Mouse (Mus musculus) macrophage (primary cell): Measurements from ENCODE around the gene Rgl1. TPM values are rescaled to one million over a fixed set of nuclear protein-coding genes. Genes with fewer than 3 reads are reported as not detected.
"Not testable (repeated sequence)": the region's sequence is repeated elsewhere in the genome, so short reads cannot be mapped to it uniquely, and the experiment has no call there.

Experiments used
- H3K27ac ChIP-seq: fragments of 350-480 bp; formaldehyde crosslinking; 2 replicates; pipeline ENCODE4 v1.9.0; 2021
- H3K36me3 ChIP-seq: fragments of 350-480 bp; formaldehyde crosslinking; 2 replicates; pipeline ENCODE4 v1.9.0; 2021; ENCODE audit errors: inconsistent target
- H3K4me3 ChIP-seq: fragments of 350-480 bp; formaldehyde crosslinking; 2 replicates; pipeline ENCODE4 v1.9.0; 2021; ENCODE audit errors: inconsistent target
- H3K79me2 ChIP-seq: fragments of 350-480 bp; formaldehyde crosslinking; 2 replicates; pipeline ENCODE4 v1.9.0; 2021; ENCODE audit errors: inconsistent target
- WGBS: methylation state at CpG from one replicate; pipeline ENCODE4 v1.1.7; 2026; ENCODE audit warnings: inconsistent platforms; ENCODE audit not compliant: missing documents; 5-methylcytosine and 5-hydroxymethylcytosine counted together
- polyA plus RNA-seq: library from polyadenylated mRNA; stranded (reverse); fragments of 250-400 nt; gene quantifications from 3 replicates; pipeline ENCODE4 v1.2.4, GENCODE M21; 2018; ENCODE audit warnings: inconsistent platforms

Gene Rgl1
- polyA plus RNA-seq, 1 experiment from 2014 or later = 74.0 TPM

DNA sequence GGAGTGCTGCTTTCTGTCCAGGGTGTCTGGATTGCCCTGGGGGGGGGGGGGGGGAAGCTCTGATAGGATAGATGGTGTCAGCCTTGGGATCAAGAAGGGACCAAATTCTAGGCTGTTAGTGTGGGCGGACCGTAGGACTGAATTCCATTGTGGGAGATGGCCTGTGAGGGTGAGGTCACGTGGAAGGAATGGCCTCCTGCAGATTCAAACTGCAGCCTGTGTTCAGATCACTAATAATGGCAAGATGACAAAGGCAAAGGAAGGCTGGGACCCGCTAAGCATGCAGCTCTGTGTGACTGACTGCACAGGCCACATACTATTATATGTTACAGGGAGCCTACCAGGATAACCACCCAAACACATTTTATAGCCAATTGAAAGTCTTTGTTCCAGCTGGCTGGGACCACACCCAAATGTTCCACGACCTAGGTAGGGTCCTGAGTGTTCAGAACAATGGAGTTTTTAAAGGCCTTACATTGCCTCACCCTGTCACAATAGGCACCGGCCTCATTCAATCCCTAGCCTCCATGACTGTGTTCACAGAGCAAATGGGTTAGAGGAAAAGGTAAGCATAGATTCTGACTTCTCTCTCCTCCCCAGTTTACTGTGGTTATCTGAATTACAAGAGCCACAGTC is 27.5 kb upstream of the Rgl1 start:
- H3K27ac ChIP-seq = no peak overlapping the region
- H3K79me2 ChIP-seq = no peaks in the 10 kb centered on the region
- H3K36me3 ChIP-seq = no peaks in the 10 kb centered on the region
- H3K4me3 ChIP-seq = no peak overlapping the region
- WGBS = 93% methylated on average over 6 of the region's 6 CpGs

- 81% methylated on average over 12 of the region's 12 CpGs for WGBS
- H3K79me2 ChIP-seq = no peaks in the 10 kb centered on the region
- no peak overlapping the region for H3K4me3 ChIP-seq
- H3K36me3 ChIP-seq = no peaks in the 10 kb centered on the region
- H3K27ac ChIP-seq = no peak overlapping the region
These were observed 26.8 kb upstream of the Rgl1 start for GRCm38 (mm10) chr1:152792736-152793494.

- Histone ChIP-seq H3K4me3 (no peak overlapping the region), H3K27ac (no peak overlapping the region), H3K36me3 (no peaks in the 10 kb centered on the region), H3K79me2 (no peaks in the 10 kb centered on the region)
- 88% methylated on average over 4 of the region's 4 CpGs for WGBS
These were observed 25.1 kb upstream of the Rgl1 start for GRCm38 (mm10) chr1:152791269-152791668.

DNA sequence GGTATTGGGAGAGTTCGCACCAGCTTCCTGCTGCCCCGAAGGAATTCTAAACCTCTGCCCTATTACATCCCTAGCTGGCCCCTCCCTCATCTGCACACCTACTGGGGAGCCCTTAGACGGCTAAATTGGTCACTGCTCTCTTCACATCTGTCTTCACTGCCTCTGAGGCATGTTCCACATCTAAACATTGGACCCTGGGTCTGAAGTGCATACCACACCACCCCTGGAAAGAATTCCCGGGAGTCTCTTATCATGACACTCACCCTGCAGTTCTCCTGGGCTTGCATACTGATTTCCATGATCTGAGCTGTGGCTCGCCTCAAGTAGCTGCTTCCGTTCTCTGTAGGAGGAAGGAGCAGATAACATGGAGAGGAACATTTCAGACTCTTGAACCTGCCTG is 24.7 kb upstream of the Rgl1 start:
- 46% methylated on average over 6 of the region's 6 CpGs for WGBS
- Histone ChIP-seq H3K4me3 (no peak overlapping the region), H3K79me2 (no peaks in the 10 kb centered on the region), H3K36me3 (no peaks in the 10 kb centered on the region), H3K27ac (no peak overlapping the region)

GRCm38 (mm10) chr1:152790254-152790653 is 24.1 kb upstream of the Rgl1 start:
- Histone ChIP-seq H3K36me3 (no peaks in the 10 kb centered on the region), H3K4me3 (no peak overlapping the region), H3K27ac (no peak overlapping the region), H3K79me2 (no peaks in the 10 kb centered on the region)
- WGBS = 52% methylated on average over 12 of the region's 12 CpGs

DNA sequence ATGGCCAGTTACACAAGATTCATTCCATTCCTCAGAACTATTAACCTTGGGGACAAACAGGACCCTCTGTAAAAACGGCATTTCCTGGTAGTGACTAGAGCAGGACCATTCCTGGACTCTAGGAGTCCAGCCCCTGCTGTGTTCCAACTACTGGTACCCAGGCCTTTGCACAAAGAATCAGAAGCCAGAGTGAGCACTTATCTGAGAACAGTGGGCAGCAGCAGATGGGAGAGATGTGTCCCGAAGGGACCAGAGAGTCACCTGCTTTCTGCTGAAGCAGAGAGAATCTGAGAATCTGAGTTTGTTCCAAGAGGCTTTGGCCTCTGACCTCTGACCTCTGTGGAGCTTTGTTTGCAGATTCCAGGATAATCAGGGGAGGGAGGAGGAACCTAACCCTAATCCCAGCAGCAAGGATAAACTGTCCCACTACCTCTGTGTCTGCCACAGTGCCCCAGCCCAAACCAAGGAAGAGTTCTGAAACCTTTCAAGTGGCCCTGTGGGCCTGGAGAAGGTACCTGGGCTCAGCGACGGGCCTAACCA is 22.0 kb upstream of the Rgl1 start:
- WGBS = 83% methylated on average over 4 of the region's 4 CpGs
- no peak overlapping the region for H3K27ac ChIP-seq
- H3K4me3 ChIP-seq = no peak overlapping the region
- no peaks in the 10 kb centered on the region for H3K79me2 ChIP-seq
- no peaks in the 10 kb centered on the region for H3K36me3 ChIP-seq

GRCm38 (mm10) chr1:152786953-152787352 is 20.8 kb upstream of the Rgl1 start:
- 50% methylated on average over 4 of the region's 4 CpGs for WGBS
- no peak overlapping the region for H3K4me3 ChIP-seq
- no peaks in the 10 kb centered on the region for H3K36me3 ChIP-seq
- no peak overlapping the region for H3K27ac ChIP-seq
- no peaks in the 10 kb centered on the region for H3K79me2 ChIP-seq

DNA sequence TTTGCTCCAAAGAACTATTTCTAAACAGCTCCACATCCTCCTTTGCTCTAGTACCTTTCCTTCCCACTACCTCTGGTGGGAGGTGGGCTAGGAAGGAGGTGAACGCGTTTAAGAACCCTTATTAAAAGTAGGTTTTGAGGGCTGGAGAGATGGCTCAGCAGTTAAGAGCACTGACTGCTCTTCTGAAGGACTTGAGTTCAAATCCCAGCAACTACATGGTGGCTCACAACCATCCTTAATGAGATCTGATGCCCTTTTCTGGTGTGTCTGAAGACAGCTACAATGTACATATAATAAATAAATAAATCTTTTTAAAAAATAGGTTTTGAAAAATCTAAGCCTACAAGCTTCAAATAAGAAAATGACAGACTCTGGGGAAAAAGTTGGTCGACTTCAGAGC is 19.3 kb upstream of the Rgl1 start:
- H3K36me3 ChIP-seq, H3K4me3 ChIP-seq, H3K79me2 ChIP-seq, H3K27ac ChIP-seq: not testable (repeated sequence)
- 85% methylated on average over 3 of the region's 3 CpGs for WGBS

DNA sequence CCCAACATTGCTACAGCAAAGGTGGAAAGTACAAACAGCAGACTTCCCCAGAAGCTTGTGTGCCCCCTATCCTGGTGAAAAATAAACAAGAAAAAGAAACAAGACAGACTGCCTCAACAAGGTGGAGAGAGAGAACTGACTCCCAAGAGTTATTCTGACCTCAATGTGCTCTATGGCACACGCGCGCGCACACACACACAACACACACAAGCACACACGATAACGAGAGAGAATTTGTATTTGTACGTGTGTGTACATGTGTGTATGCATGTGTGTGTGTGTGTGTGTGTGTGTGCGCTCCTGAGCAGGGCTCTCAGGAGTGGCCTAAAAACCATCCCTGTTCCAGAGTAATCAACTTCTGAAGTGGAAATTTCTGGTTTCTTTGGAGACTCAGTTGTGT is 18.5 kb upstream of the Rgl1 start:
- 100% methylated on average over 5 of the region's 8 CpGs for WGBS
- Histone ChIP-seq H3K4me3 (no peak overlapping the region), H3K27ac (no peak overlapping the region), H3K79me2 (no peaks in the 10 kb centered on the region), H3K36me3 (no peaks in the 10 kb centered on the region)

GRCm38 (mm10) chr1:152779071-152779737 is 13.1 kb upstream of the Rgl1 start:
- no peak overlapping the region for H3K27ac ChIP-seq
- WGBS = 19% methylated on average over 10 of the region's 10 CpGs
- peaks cover 16% of the 10 kb centered on the region; the same call in 1 of the 2 replicates for H3K36me3 ChIP-seq
- no peaks in the 10 kb centered on the region for H3K79me2 ChIP-seq
- no peak overlapping the region for H3K4me3 ChIP-seq

DNA sequence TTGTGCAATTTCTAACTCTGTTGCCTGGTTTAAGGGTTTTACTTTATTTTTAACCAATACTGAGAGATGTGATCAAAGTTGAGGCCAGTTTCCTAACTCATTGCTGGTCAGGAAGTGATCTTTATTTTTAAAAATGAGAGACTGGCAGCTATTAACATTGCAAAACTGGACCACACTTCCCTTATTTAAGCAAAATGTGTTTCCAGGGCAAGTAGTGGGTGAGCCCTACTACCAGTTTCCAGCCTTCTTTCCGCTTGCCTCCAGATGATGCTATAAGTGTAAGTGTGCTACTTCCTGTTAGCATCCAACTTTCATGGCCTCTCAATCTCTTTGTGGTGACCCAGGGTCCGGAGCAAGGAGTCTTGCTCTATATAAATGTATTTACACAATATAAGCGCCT is 8.4 kb upstream of the Rgl1 start:
- Histone ChIP-seq H3K27ac (peak overlapping the region; percentile 61; the same call in 1 of the 2 replicates), H3K36me3 (peaks cover 60% of the 10 kb centered on the region), H3K79me2 (peaks cover 35% of the 10 kb centered on the region)
- H3K4me3 ChIP-seq = not testable (repeated sequence)
- no CpG with 5 or more reads among the region's 3 CpGs for WGBS

GRCm38 (mm10) chr1:152771016-152771415 is 4.9 kb upstream of the Rgl1 start:
- H3K36me3 ChIP-seq = peaks cover 66% of the 10 kb centered on the region
- WGBS = 87% methylated on average over 9 of the region's 9 CpGs
- H3K4me3 ChIP-seq = no peak overlapping the region
- no peak overlapping the region for H3K27ac ChIP-seq
- peaks cover 63% of the 10 kb centered on the region for H3K79me2 ChIP-seq

DNA sequence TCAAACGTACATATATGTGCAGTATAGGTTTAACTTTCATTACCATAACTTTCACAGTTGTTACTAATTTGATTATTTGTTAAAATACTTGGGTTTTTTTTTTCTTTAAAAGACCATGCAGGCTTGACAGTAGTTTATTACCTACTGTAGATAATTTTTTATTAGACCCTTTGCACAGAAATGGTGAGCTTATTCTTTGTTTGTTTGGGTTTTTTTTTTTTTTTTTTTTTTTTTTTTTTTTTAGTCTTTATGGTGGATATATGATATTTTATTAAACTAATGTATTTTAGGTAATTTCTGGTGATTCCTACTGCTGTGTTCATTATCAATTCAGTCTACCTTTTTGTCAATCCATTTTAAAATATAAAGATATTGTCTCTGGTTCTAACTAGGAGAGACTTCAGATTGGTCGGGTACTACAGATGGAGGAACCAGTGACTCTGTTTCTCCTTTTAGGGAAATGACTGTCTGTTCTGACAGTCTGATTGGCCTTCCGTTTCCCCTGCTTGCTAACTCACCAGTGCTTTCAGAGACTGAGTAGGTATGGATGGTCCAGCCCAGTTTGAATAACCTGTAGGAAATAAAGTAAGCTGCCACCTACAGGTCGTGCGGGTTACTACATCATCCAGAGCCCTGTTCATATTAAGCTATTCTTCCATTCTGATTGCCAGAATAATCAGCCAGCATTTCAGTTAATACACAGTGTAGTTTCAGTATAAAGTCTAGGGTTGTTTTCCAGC is 1.8 kb upstream of the Rgl1 start:
- Histone ChIP-seq H3K27ac (peak overlapping the region; percentile 83), H3K4me3 (peak overlapping the region; percentile 96), H3K36me3 (peaks cover 46% of the 10 kb centered on the region), H3K79me2 (peaks cover 61% of the 10 kb centered on the region)
- WGBS = 3% methylated on average over 5 of the region's 5 CpGs
